Mouse (Mus musculus): ENCODE results near the gene Heatr4.
"Not testable (repeated sequence)": the region's sequence is repeated elsewhere in the genome, so short reads cannot be mapped to it uniquely, and the experiment has no call there.

Gene Heatr4

DNA sequence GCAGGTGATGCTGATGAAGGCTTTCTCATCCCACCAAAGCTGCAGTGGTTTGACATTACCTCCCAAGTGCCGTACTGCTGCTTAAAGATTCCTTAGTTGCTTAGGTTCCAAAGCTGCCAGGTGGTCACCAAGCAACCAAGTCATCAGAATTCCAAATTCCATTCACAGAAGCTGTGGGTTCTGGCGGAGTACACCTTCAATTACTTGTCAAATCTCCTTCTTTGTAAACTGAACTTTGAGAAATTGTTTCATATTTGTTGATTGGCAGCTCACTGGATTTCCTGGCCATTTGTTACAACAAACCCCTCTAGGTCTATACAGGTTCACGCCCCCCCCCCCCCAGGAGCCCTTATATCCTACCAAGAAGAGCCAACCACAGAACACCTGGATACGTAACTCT, at the start of gene Heatr4:
Heatr4 (minus strand) TSS at position 101 of the 400 bp plus-strand sequence.
- DNase-seq (ENCODE audit: low spot score) = no peak

DNA sequence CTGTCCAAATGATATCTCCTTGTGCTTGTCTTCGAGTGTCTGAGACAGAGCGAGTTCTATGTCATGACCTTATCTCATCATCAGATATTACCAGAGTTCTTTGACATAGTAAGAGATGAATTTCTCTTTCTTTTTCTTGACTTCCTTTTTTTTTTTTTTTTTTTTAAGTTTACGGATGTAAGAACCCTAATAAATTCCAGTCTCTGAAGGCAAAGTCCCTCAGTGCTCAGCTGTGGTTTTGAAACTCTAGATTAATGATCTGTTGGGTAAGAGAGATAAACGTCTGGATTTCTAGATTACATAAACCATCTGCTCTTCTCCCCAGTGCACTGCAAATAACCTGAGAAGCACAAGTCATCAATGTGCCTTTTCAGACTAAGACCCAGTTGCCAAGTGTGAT, 49.5 kb upstream of the Heatr4 start:
- no peak for DNase-seq (ENCODE audit: low spot score)

- DNase-seq (ENCODE audit: low spot score) = not testable (repeated sequence)
Measured at GRCm38 (mm10) chr12:84033302-84033701, 48.6 kb upstream of the Heatr4 start.

DNA sequence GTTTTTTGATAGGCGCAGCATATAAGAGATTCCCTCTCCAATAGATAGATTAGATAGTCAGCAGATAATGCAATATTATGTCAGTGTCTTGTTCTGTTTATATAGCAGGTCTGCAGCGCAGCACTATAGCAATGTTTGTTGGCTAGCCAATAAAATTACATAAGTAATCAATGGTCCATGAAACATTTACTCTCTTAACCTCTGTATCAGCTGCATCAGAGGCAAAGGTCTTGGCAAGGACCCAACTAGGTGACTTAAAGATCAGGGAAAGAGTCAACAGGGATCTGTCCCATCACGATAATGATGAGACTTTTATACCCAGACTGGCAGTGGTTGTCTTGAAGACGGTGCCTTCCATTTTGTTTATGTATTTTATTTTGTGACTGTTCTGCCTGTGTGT, 48.2 kb upstream of the Heatr4 start:
- DNase-seq (ENCODE audit: low spot score) = no peak

DNA sequence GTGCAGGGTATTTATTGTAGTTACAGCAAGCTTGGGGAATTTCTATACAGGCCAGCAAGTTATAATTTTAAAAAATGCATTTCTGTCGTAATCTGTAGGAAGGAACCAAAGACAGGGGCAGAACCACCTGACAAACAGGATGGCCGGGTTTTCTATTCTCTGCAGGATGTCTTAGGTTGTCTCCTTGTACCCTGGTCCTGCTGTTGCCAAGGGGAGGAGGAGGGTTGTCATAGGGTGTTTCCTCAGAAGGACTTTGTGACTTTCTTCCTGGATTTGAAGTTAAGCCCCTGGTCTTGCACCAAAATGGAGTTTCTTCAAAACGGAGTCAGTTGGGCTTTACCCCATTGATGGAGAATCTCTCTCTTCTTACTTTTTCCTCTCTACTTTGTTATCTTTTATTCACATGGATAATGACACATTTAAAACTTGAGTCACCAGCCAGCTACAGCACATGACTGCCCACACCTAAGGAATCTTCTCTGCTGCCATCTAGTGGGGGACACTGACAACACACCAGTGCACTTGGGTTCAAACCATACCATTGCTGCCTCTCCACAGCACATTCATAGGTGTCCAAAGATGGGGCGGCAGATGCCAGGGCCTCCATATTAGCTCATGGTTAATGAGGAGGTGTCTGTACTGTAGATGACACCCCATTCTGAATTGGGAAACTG, 46.1 kb upstream of the Heatr4 start:
- peak; percentile 64 for DNase-seq (ENCODE audit: low spot score)

DNA sequence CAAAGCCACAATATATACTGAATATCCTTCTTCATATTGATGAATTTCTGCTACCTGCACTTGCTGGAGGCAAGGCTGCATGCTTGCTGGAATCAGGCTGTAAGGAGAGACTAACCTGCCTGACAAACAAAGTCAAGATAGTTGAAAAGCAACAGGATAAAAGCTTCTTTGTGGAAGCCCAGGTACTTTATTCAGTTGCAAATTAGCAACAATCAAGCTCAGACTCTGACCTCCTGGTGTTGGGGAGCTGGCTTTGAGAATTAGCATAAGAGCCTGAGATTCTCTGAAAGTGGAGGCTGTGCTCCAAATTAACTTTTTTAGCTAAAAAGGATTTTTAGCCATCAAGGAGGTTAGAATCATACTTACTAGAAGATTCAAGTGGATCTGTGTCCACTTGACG, 44.4 kb upstream of the Heatr4 start:
- DNase-seq (ENCODE audit: low spot score) = not testable (repeated sequence)

GRCm38 (mm10) chr12:84028328-84028727, 43.7 kb upstream of the Heatr4 start:
- DNase-seq (ENCODE audit: low spot score) = not testable (repeated sequence)

- no peak for DNase-seq (ENCODE audit: low spot score)
Measured at GRCm38 (mm10) chr12:84025888-84026287, 41.2 kb upstream of the Heatr4 start.

DNA sequence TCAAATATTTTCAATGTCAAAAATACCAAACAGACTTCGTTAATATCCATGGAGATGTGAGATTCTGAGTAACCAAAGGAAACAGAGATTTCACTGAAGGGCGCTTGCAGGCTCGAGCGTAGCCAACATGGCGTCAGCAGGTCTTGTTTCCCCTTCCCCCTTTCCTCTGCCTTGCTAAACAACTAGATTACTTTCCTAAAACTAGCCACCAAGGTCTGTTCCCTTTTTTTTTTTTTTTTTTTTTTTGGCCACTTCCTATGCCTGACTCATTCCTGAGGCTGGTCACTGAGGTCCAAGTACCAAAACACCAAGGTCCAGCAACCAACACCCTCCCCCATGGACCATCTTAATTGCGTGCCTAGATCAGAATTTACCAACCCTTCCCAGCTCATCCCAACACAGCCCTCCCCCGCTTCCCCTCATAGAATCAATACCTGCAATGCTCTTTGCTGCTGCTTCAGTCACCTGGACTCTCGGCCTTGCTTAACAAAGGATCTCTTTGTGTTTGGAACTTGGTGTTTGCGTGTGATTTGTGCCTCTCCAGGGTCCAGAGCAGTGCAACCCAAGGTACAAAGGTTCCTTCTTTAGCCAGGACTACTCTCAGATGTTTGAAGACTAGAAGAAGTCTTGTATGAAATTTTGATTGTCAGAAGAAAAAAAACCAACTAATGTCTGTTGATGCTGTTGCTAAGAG, 38.5 kb upstream of the Heatr4 start:
- no peak for DNase-seq (ENCODE audit: low spot score)

DNA sequence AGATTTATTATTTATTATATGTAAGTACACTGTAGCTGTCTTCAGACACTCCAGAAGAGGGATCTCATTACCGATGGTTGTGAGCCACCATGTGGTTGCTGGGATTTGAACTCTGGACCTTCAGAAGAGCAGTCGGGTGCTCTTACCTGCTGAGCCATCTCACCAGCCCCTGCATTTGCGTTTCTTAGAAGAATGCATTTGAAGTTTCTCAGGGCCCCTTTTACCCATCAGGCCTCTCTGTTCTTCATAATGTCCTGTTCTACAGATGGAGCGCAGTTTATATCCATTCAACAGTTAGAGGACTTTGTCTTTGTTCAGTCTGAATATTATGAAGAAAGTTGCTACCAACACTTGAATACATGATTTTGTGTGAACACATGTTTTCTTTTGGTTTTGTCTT, 37.6 kb upstream of the Heatr4 start:
- not testable (repeated sequence) for DNase-seq (ENCODE audit: low spot score)

DNA sequence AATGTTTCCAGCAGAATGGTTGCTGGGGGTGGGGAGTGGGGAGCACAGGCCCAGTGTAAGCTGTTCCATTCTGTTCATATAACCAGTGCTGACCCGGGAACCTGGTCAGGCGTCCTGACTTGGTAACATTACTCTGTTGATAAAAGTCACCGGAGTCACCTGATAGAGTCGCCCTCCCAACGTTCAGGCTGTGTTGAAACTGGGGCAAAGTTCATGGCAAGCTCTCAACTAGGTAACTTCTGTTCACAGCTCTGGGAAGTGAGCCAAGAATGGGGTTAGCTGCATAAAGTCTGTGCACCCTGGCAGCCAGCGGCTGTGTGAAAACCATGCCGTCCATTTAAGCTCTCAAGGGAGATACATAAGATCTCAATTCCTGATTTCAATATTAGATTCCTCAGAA, 35.9 kb upstream of the Heatr4 start:
- DNase-seq (ENCODE audit: low spot score) = peak; percentile 38

- DNase-seq (ENCODE audit: low spot score) = no peak
Measured at GRCm38 (mm10) chr12:84013701-84014100, 29.0 kb upstream of the Heatr4 start.

- no peak for DNase-seq (ENCODE audit: low spot score)
Measured at GRCm38 (mm10) chr12:84013130-84013529, 28.5 kb upstream of the Heatr4 start.

GRCm38 (mm10) chr12:84011251-84012040, 26.8 kb upstream of the Heatr4 start:
- DNase-seq (ENCODE audit: low spot score) = peak; percentile 78

GRCm38 (mm10) chr12:84010201-84010600, 25.5 kb upstream of the Heatr4 start:
- DNase-seq (ENCODE audit: low spot score) = no peak

DNA sequence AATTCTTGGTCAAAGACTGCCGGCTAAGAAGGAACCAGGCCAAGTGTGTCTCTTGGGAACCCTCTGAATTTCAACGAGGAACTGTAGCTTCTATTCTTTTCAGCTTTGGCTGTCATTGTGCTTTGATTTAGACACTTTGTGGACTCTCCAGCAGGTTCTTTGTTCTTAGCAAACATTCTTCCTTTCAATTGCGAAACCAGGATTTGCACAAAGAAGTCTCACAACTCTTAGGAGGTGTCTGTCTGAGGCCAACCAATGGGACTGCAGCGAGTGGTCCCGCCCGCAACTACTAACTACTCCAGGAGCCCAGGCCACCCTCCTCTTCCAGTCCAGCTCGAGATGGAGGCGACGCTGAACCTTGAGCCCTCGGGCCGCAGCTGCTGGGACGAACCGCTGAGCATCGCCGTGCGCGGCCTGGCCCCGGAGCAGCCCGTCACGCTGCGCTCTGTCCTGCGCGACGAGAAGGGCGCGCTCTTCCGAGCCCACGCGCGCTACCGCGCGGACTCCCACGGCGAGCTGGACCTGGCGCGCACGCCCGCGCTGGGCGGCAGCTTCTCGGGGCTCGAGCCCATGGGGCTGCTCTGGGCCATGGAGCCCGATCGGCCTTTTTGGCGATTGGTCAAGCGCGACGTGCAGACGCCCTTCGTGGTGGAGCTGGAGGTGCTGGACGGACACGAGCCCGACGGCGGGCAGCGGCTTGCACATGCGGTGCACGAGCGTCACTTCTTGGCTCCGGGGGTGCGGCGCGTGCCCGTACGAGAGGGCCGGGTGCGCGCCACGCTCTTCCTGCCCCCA, 24.7 kb upstream of the Heatr4 start, which contains the start of gene Acot1:
Acot1 (plus strand) TSS at position 320 of the 795 bp plus-strand sequence.
- DNase-seq (ENCODE audit: low spot score) = peak; percentile 73

GRCm38 (mm10) chr12:84008729-84009128, 24.1 kb upstream of the Heatr4 start:
- no peak for DNase-seq (ENCODE audit: low spot score)

DNA sequence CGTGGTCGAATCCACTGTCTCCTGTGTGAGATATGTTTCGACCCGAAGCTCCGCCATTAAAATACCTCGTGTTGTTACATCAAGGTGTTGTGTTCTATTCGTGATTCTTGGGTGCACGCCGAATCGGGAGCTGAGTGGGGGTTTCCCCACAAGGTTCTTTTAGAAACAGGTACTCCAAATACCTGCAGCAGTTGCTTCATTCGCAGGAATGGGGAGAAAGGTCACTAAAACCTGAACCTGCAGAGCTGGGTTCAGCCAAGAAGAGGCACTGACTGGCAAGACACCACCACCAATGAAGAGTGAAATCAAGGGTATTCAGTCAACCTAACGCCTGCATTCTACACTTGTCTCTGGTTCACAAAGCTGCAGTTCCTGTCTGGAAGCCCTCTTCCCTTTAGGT, 23.6 kb upstream of the Heatr4 start:
- DNase-seq (ENCODE audit: low spot score) = no peak

GRCm38 (mm10) chr12:84003866-84004265, 19.2 kb upstream of the Heatr4 start:
- no peak for DNase-seq (ENCODE audit: low spot score)

GRCm38 (mm10) chr12:84000418-84000817, 15.8 kb upstream of the Heatr4 start:
- DNase-seq (ENCODE audit: low spot score) = no peak

DNA sequence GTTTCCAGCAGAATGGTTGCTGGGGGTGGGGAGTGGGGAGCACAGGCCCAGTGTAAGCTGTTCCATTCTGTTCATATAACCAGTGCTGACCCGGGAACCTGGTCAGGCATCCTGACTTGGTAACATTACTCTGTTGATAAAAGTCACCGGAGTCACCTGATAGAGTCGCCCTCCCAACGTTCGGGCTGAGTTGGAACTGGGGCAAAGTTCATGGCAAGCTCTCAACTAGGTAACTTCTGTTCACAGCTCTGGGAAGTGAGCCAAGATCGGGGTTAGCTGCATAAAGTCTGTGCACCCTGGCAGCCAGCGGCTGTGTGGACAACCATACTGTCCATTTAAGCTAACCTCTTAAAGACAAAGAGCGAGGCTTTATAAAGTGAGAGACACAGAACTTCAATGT, 14.6 kb upstream of the Heatr4 start:
- peak; percentile 25 for DNase-seq (ENCODE audit: low spot score)
